ENCODE assay signal across 9 mouse cellular contexts in genomic region chr1:194223015-194223414, GRCm38 (mm10).
DNase-seq lines count a peak whose midpoint lies in the region; ATAC-seq and TF ChIP-seq lines count a peak whose summit lies in the region.
"Had no signal": no experiment of that assay in that cellular context is flagged by ENCODE, and none has a peak within 500 bp of the region (broad histone marks: within the 10 kb centered on the region; RNA-seq: fewer than 3 reads in every experiment).

No protein-coding gene starts in this region.

- WGBS in forebrain, embryonic 13.5 days, result 2% methylated on average over 9 of the region's 9 CpGs
- 3% methylated on average over 9 of the region's 9 CpGs for WGBS in liver, postnatal 0 days (ENCODE audit: insufficient replicate concordance)

- intact Hi-C loops in heart, postnatal 14 days (cut with DNase I), result loop anchor here (1.0 to 10.0 kb wide), 4 partner anchors 522 to 836 kb away; no protein-coding TSS in a partner anchor

- H3K4me3 ChIP-seq in forebrain, embryonic 13.5 days, result no peak overlapping the region
- H3K4me3 ChIP-seq in liver, postnatal 0 days (ENCODE audit: low read depth, low read length), result no peak overlapping the region
- H3K4me3 ChIP-seq: embryonic facial prominence, embryonic 13.5 days had no signal

- no peaks in the 10 kb centered on the region for H3K36me3 ChIP-seq in forebrain, embryonic 13.5 days (ENCODE audit: poor library complexity, severe bottlenecking)
- H3K36me3 ChIP-seq in liver, postnatal 0 days (replicated peaks; ENCODE audit: insufficient read depth, low read length), result no peaks in the 10 kb centered on the region
- H3K36me3 ChIP-seq: embryonic facial prominence, embryonic 13.5 days had no signal

- peak; percentile 57; the same call in 1 of the 2 replicates for ATAC-seq in forebrain, embryonic 13.5 days
- peak; percentile 48 for ATAC-seq in liver, postnatal 0 days

- no peak overlapping the region for H3K9ac ChIP-seq in forebrain, embryonic 13.5 days
- no peak overlapping the region for H3K9ac ChIP-seq in liver, postnatal 0 days (replicated peaks)
- H3K9ac ChIP-seq: embryonic facial prominence, embryonic 13.5 days had no signal

- no peak for TF ChIP-seq EP300 in liver, postnatal 0 days (IDR thresholded peaks at IDR 0.05; ENCODE audit: low read depth)

- peak; percentile 86 for TF ChIP-seq CTCF in liver, postnatal 0 days (IDR thresholded peaks at IDR 0.05; ENCODE audit: low read depth)

- no peaks in the 10 kb centered on the region for H3K27me3 ChIP-seq in forebrain, embryonic 13.5 days
- no peaks in the 10 kb centered on the region for H3K27me3 ChIP-seq in liver, postnatal 0 days (ENCODE audit: insufficient read depth, low read length)
- H3K27me3 ChIP-seq: embryonic facial prominence, embryonic 13.5 days had no signal

- no peak overlapping the region for H3K4me2 ChIP-seq in forebrain, embryonic 13.5 days
- H3K4me2 ChIP-seq in liver, postnatal 0 days (ENCODE audit: low read depth, low read length), result no peak overlapping the region
- H3K4me2 ChIP-seq: embryonic facial prominence, embryonic 13.5 days had no signal

- DNase-seq in ES-CJ7 (ENCODE audit: low read depth, low spot score), result peak; percentile 73
- peak; percentile 7 for DNase-seq in c-Kit-positive CD71-positive TER-119-positive erythroid progenitor cells, embryonic 14.5 days (ENCODE audit: low spot score)
- DNase-seq in heart, postnatal 14 days, result peak; percentile 77 to 87
- peak; percentile 90 to 91 for DNase-seq in kidney, postnatal 4 days
- peak; percentile 66 for DNase-seq in liver, postnatal 0 days
- peak; percentile 61 for DNase-seq in ovary, adult 18-20 months (ENCODE audit: low spot score)
- DNase-seq in thymus, postnatal 0 days (ENCODE audit: low spot score), result peak; percentile 68

- no peaks in the 10 kb centered on the region for H3K9me3 ChIP-seq in forebrain, embryonic 13.5 days (replicated peaks)
- H3K9me3 ChIP-seq in liver, postnatal 0 days (ENCODE audit: low read length), result no peaks in the 10 kb centered on the region
- H3K9me3 ChIP-seq: embryonic facial prominence, embryonic 13.5 days had no signal

- 0 out of 2 replicates have a peak overlapping the region, but pooled peaks have one; percentile 42 for H3K27ac ChIP-seq in forebrain, embryonic 13.5 days
- no peak overlapping the region for H3K27ac ChIP-seq in liver, postnatal 0 days (ENCODE audit: low read depth)
- H3K27ac ChIP-seq: embryonic facial prominence, embryonic 13.5 days had no signal

- H3K4me1 ChIP-seq in forebrain, embryonic 13.5 days, result peaks cover 49% of the 10 kb centered on the region
- H3K4me1 ChIP-seq in liver, postnatal 0 days (ENCODE audit: insufficient read depth), result no peaks in the 10 kb centered on the region

Comparison
In these comparisons a context has a peak if more than half of its experiments do, and no peak if none do; other contexts are left out.
1. DNase-seq: peak in every context shown above with its lines; median percentile 90 in kidney, postnatal 4 days; 82 in heart, postnatal 14 days; 73 in ES-CJ7; 68 in thymus, postnatal 0 days; 66 in liver, postnatal 0 days; 61 in ovary, adult 18-20 months; 7 in c-Kit-positive CD71-positive TER-119-positive erythroid progenitor cells, embryonic 14.5 days.